Mouse (Mus musculus): ENCODE results near the gene Prl3d3. TPM values are rescaled to one million over a fixed set of nuclear protein-coding genes. Genes with fewer than 3 reads are reported as not detected.
"Not testable (repeated sequence)": the region's sequence is repeated elsewhere in the genome, so short reads cannot be mapped to it uniquely, and the experiment has no call there.

Gene Prl3d3
- polyA plus RNA-seq (2015; fragmentation: Nextera tagmentation; extraction: Ambion mirVana) = not detected in 2 replicates

DNA sequence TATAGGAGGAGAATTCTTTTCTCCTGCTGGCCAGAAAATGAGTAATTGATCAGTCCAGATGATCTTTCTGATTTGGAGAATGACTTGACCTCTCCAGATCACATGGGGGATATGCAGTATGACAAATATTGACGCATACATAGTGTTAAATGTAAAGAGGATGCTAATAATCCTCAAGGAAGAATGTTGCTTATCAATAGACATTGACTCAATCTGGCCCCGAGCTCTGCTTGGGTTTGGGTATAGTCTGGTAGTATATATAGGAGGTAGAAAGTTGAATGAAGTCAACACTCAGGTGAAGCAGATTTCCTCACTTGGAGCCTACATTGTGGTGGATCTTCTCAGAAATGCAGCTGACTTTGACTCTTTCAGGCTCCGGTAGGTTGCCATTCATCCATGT is at the start of gene Prl3d3:
TSS of gene Prl3d3 (plus strand) at position 301 of the 400 bp plus-strand sequence.
- not testable (repeated sequence) for H3K27ac ChIP-seq; H3K9ac ChIP-seq; H3K36me3 ChIP-seq; ATAC-seq (ENCODE audit: low FRiP score); H3K4me1 ChIP-seq (replicated peaks); H3K4me2 ChIP-seq; H3K27me3 ChIP-seq; H3K9me3 ChIP-seq; H3K4me3 ChIP-seq
- WGBS = 90% methylated on average over 3 of the region's 3 CpGs

DNA sequence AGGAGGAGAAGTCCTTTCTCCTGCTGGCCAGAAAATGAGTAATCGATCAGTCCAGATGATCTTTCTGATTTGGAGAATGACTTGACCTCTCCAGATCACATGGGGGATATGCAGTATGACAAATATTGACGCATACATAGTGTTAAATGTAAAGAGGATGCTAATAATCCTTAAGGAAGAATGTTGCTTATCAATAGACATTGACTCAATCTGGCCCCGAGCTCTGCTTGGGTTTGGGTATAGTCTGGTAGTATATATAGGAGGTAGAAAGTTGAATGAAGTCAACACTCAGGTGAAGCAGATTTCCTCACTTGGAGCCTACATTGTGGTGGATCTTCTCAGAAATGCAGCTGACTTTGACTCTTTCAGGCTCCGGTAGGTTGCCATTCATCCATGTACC is 35.2 kb upstream of the Prl3d3 start, which contains the start of gene Prl3d2:
TSS of gene Prl3d2 (plus strand) at position 301 of the 400 bp plus-strand sequence.
- not testable (repeated sequence) for ATAC-seq (ENCODE audit: low FRiP score); H3K9ac ChIP-seq; H3K27ac ChIP-seq; H3K4me3 ChIP-seq; H3K27me3 ChIP-seq; H3K4me1 ChIP-seq (replicated peaks); H3K4me2 ChIP-seq; H3K36me3 ChIP-seq; H3K9me3 ChIP-seq
- 91% methylated on average over 4 of the region's 4 CpGs for WGBS

DNA sequence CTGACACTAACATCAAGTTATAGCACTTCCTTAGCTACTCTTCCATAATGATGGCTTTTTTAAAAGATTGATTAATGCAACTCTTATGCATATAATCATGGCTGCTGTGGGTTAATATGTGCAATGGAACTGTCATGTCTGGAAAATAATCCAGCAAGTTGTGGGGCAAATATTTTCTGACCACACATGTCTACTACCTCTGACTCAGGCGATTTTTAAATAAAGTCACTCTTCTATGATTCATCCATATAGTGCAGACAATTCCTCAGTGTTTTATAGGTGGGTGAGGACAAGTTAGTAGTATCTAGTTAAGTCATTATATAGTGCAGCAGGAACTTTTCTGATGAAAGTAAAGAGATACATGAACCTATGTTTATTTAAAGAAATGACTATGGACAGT is 8.3 kb upstream of the Prl3d3 start:
- H3K4me3 ChIP-seq = no peak overlapping the region
- H3K36me3 ChIP-seq = no peaks in the 10 kb centered on the region
- ATAC-seq (ENCODE audit: low FRiP score) = no peak
- no peak overlapping the region for H3K4me2 ChIP-seq
- H3K4me1 ChIP-seq (replicated peaks) = no peaks in the 10 kb centered on the region
- no peak overlapping the region for H3K27ac ChIP-seq
- no peaks in the 10 kb centered on the region for H3K9me3 ChIP-seq
- H3K9ac ChIP-seq = no peak overlapping the region
- 67% methylated on average over 1 of the region's 1 CpGs for WGBS
- H3K27me3 ChIP-seq = no peaks in the 10 kb centered on the region

- Histone ChIP-seq H3K4me2 (no peak within 1 kb of the TSS), H3K27me3 (no peaks in the 10 kb centered on the region), H3K36me3 (no peaks in the 10 kb centered on the region), H3K9ac (no peak within 1 kb of the TSS), H3K9me3 (no peaks in the 10 kb centered on the region), H3K4me3 (no peak within 1 kb of the TSS), H3K27ac (no peak within 1 kb of the TSS), H3K4me1 (replicated peaks) (no peaks in the 10 kb centered on the region)
- 92% methylated on average over 1 of the region's 1 CpGs for WGBS
- ATAC-seq (ENCODE audit: low FRiP score) = no peak
Observed at GRCm38 (mm10) chr13:27196359-27196758, 39.8 kb downstream of the Prl3d3 start, which contains the start of gene Prl3c1. TSS of gene Prl3c1 (plus strand) at chr13:27196659.

Other genes starting within 250 kb of the Prl3d3 start
- gene Prl, start 99.2 kb upstream of the Prl3d3 start, polyA plus RNA-seq (2015; fragmentation: Nextera tagmentation; extraction: Ambion mirVana) = not detected in 2 replicates
- gene Prl3d1, start 62.6 kb upstream of the Prl3d3 start, polyA plus RNA-seq (2015; fragmentation: Nextera tagmentation; extraction: Ambion mirVana) = not detected in 2 replicates
- gene Prl3d2, start 35.1 kb upstream of the Prl3d3 start, polyA plus RNA-seq (2015; fragmentation: Nextera tagmentation; extraction: Ambion mirVana) = not detected in 2 replicates
- not detected in 2 replicates for gene Prl3c1, start 39.9 kb downstream of the Prl3d3 start, polyA plus RNA-seq (2015; fragmentation: Nextera tagmentation; extraction: Ambion mirVana)
- not detected in 2 replicates for gene Prl3b1, start 85.1 kb downstream of the Prl3d3 start, polyA plus RNA-seq (2015; fragmentation: Nextera tagmentation; extraction: Ambion mirVana)
- not detected in 2 replicates for gene Prl3a1, start 102.6 kb downstream of the Prl3d3 start, polyA plus RNA-seq (2015; fragmentation: Nextera tagmentation; extraction: Ambion mirVana)
- not detected in 2 replicates for gene Prl6a1, start 155.8 kb downstream of the Prl3d3 start, polyA plus RNA-seq (2015; fragmentation: Nextera tagmentation; extraction: Ambion mirVana)
- gene Prl8a2, start 188.9 kb downstream of the Prl3d3 start, polyA plus RNA-seq (2015; fragmentation: Nextera tagmentation; extraction: Ambion mirVana) = not detected in 2 replicates
- gene Prl2b1, start 234.1 kb downstream of the Prl3d3 start, polyA plus RNA-seq (2015; fragmentation: Nextera tagmentation; extraction: Ambion mirVana) = not detected in 2 replicates

Measured in hindbrain, embryonic 13.5 days (tissue).